Mouse (Mus musculus): ENCODE measurements around the gene Ldhal6b. TPM values are rescaled to one million over a fixed set of nuclear protein-coding genes. Genes with fewer than 3 reads are reported as not detected.
A peak's percentile ranks its signal among the peaks of the same experiment; 100 is the strongest.

The Ldhal6b gene
- polyA plus RNA-seq, 1 experiment from 2014 or later, result not detected

DNA sequence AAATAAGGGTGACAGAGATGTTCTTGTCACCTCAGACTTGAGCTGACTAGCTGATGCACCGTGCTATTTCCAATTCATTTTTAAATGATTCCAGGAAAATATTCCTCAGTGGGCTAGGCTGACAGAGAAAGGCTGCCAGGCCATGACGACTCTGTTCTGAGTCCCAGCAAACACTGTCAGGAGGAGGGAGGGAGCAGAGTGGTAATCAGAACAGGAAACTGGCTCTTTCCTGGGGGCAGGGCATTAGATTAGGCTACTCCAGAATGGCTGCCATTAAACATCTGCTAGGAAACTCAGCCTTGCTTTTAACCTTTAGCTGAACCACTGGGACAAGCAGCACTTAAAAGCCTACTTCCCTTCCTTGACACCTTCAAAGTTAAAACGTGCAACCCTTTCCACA lies 6.6 kb upstream of the Ldhal6b start:
- Histone ChIP-seq H3K4me1 (no peaks in the 10 kb centered on the region), H3K36me3 (no peaks in the 10 kb centered on the region), H3K4me3 (replicated peaks) (no peak overlapping the region), H3K9ac (no peak overlapping the region), H3K4me2 (no peak overlapping the region), H3K27me3 (replicated peaks) (no peaks in the 10 kb centered on the region), H3K9me3 (no peaks in the 10 kb centered on the region), H3K27ac (no peak overlapping the region)
- WGBS, result 44% methylated on average over 3 of the region's 3 CpGs
- ATAC-seq (ENCODE audit: insufficient read depth, low FRiP score, low read depth), result no peak

- H3K27me3 ChIP-seq (replicated peaks), result no peaks in the 10 kb centered on the region
- H3K27ac ChIP-seq, result no peak overlapping the region
- H3K9me3 ChIP-seq, result no peaks in the 10 kb centered on the region
- no peak for ATAC-seq (ENCODE audit: insufficient read depth, low FRiP score, low read depth)
- no peak overlapping the region for H3K4me2 ChIP-seq
- H3K36me3 ChIP-seq, result no peaks in the 10 kb centered on the region
- H3K9ac ChIP-seq, result no peak overlapping the region
- no peak overlapping the region for H3K4me3 ChIP-seq (replicated peaks)
- WGBS, result 83% methylated on average over 8 of the region's 8 CpGs
- no peaks in the 10 kb centered on the region for H3K4me1 ChIP-seq
These were observed 5.6 kb upstream of the Ldhal6b start for GRCm38 (mm10) chr17:5424156-5424555.

- H3K9ac ChIP-seq, result no peak overlapping the region
- H3K4me3 ChIP-seq (replicated peaks), result no peak overlapping the region
- 46% methylated on average over 4 of the region's 4 CpGs for WGBS
- no peaks in the 10 kb centered on the region for H3K4me1 ChIP-seq
- no peak overlapping the region for H3K27ac ChIP-seq
- ATAC-seq (ENCODE audit: insufficient read depth, low FRiP score, low read depth), result no peak
- H3K36me3 ChIP-seq, result 0 out of 2 replicates have a peak, but pooled peaks cover 7% of the 10 kb centered on the region
- no peaks in the 10 kb centered on the region for H3K9me3 ChIP-seq
- no peaks in the 10 kb centered on the region for H3K27me3 ChIP-seq (replicated peaks)
- H3K4me2 ChIP-seq, result no peak overlapping the region
These were observed 3.3 kb upstream of the Ldhal6b start for GRCm38 (mm10) chr17:5421835-5422234.

DNA sequence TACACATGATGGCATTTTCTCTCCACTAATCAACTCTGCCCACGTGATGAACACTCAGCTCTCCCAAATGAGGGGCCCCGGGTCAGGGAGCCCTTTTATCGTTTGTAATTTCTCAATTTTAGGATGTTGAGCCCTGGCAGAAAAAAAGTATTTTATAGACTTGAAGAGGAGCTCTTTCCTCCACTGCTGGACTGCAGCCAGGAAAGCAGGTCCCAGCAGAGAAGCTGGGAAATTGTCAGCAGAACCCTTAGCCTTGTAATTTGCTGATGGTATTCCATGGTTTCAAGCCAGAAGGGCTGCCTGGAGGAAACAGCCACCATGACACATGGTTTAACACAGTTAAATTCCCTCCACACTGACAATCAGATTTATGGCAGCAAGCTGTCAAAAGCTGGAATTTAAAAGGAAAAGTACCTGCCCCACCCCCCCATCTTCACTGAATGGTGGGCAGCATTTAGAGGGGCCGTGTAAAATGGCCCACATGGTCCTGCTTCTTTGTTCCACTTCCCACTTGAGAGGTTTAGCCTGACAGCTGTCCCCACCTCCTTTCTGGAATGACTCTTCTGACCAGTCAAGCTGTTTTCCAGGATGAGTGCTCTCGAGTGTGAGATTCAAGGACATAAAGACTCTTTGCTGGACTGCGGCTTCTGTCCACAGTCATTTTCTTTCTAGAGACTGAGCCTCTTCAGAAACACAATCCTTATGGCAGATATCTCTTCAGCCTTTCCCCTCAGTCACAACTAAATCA lies 1.4 kb upstream of the Ldhal6b start:
- no peaks in the 10 kb centered on the region for H3K27me3 ChIP-seq (replicated peaks)
- no peak overlapping the region for H3K4me2 ChIP-seq
- H3K4me3 ChIP-seq (replicated peaks), result no peak overlapping the region
- no peaks in the 10 kb centered on the region for H3K4me1 ChIP-seq
- 64% methylated on average over 6 of the region's 6 CpGs for WGBS
- H3K36me3 ChIP-seq, result 0 out of 2 replicates have a peak, but pooled peaks cover 7% of the 10 kb centered on the region
- ATAC-seq (ENCODE audit: insufficient read depth, low FRiP score, low read depth), result no peak
- H3K27ac ChIP-seq, result no peak overlapping the region
- H3K9ac ChIP-seq, result no peak overlapping the region
- no peaks in the 10 kb centered on the region for H3K9me3 ChIP-seq

GRCm38 (mm10) chr17:5419056-5419455 lies 489 bp upstream of the Ldhal6b start:
- Histone ChIP-seq H3K4me1 (no peaks in the 10 kb centered on the region), H3K4me2 (no peak overlapping the region), H3K4me3 (replicated peaks) (no peak overlapping the region), H3K27me3 (replicated peaks) (no peaks in the 10 kb centered on the region), H3K9me3 (no peaks in the 10 kb centered on the region), H3K9ac (no peak overlapping the region), H3K27ac (no peak overlapping the region), H3K36me3 (0 out of 2 replicates have a peak, but pooled peaks cover 7% of the 10 kb centered on the region)
- ATAC-seq (ENCODE audit: insufficient read depth, low FRiP score, low read depth), result no peak
- 84% methylated on average over 9 of the region's 9 CpGs for WGBS

DNA sequence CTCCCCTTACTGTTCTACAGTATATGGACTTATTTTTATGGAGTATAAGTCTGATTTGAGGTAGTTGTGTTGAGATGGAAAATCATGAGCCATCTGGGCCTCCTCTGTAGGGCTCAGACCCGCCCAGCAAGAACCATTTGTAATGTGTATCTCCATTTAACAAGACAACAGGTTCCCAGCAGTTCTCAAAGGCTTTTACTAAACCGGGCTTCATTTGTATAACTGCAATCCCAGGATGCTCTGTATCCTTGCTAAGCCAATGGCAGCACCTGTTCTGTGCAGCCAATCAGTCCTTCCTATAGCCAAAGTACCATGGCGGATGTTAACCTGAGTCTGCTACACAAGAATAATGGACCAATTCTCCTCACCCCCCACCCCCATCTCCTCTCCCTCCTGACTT lies 2.0 kb downstream of the Ldhal6b start:
- Histone ChIP-seq H3K9me3 (no peaks in the 10 kb centered on the region), H3K4me3 (replicated peaks) (no peak overlapping the region), H3K4me1 (no peaks in the 10 kb centered on the region), H3K27ac (no peak overlapping the region), H3K9ac (no peak overlapping the region), H3K36me3 (0 out of 2 replicates have a peak, but pooled peaks cover 7% of the 10 kb centered on the region), H3K4me2 (no peak overlapping the region), H3K27me3 (replicated peaks) (no peaks in the 10 kb centered on the region)
- no peak for ATAC-seq (ENCODE audit: insufficient read depth, low FRiP score, low read depth)
- WGBS, result 93% methylated on average over 3 of the region's 3 CpGs

DNA sequence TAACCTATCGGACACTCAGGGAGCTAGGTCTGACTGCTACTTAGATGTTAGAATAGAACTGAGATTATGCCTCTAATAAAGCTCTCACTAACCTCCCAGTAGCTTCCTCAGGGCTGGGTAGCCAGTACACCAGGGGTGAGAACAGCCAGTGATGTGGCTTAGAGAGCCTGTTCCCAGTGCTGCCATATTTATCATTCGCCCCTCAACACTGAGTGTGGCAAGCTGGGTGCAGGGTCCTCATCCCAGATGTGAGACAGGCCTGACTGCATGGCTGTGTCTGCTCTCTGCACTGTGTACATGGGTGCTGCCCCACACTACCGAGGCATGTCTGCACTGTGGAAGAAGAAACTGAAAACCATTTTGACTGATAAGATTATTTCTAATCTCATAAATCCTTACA lies 4.5 kb downstream of the Ldhal6b start:
- Histone ChIP-seq H3K9ac (no peak overlapping the region), H3K27ac (no peak overlapping the region), H3K9me3 (no peaks in the 10 kb centered on the region), H3K4me3 (replicated peaks) (no peak overlapping the region), H3K4me1 (no peaks in the 10 kb centered on the region), H3K4me2 (no peak overlapping the region), H3K36me3 (0 out of 2 replicates have a peak, but pooled peaks cover 13% of the 10 kb centered on the region), H3K27me3 (replicated peaks) (no peaks in the 10 kb centered on the region)
- ATAC-seq (ENCODE audit: insufficient read depth, low FRiP score, low read depth), result no peak
- 78% methylated on average over 3 of the region's 3 CpGs for WGBS

GRCm38 (mm10) chr17:5413350-5413749 lies 5.2 kb downstream of the Ldhal6b start:
- Histone ChIP-seq H3K27ac (no peak overlapping the region), H3K4me1 (no peaks in the 10 kb centered on the region), H3K9ac (no peak overlapping the region), H3K4me2 (no peak overlapping the region), H3K4me3 (replicated peaks) (no peak overlapping the region), H3K27me3 (replicated peaks) (no peaks in the 10 kb centered on the region), H3K36me3 (0 out of 2 replicates have a peak, but pooled peaks cover 9% of the 10 kb centered on the region), H3K9me3 (no peaks in the 10 kb centered on the region)
- WGBS, result 67% methylated on average over 13 of the region's 13 CpGs
- ATAC-seq (ENCODE audit: insufficient read depth, low FRiP score, low read depth), result peak; percentile 56; the same call in 1 of the 2 replicates

- H3K4me3 ChIP-seq (replicated peaks), result no peak overlapping the region
- no peak overlapping the region for H3K9ac ChIP-seq
- WGBS, result 85% methylated on average over 7 of the region's 7 CpGs
- no peak for ATAC-seq (ENCODE audit: insufficient read depth, low FRiP score, low read depth)
- no peak overlapping the region for H3K4me2 ChIP-seq
- H3K4me1 ChIP-seq, result no peaks in the 10 kb centered on the region
- H3K27ac ChIP-seq, result no peak overlapping the region
- H3K27me3 ChIP-seq (replicated peaks), result no peaks in the 10 kb centered on the region
- H3K9me3 ChIP-seq, result no peaks in the 10 kb centered on the region
- H3K36me3 ChIP-seq, result 0 out of 2 replicates have a peak, but pooled peaks cover 6% of the 10 kb centered on the region
These were observed 5.8 kb downstream of the Ldhal6b start for GRCm38 (mm10) chr17:5412740-5413139.

DNA sequence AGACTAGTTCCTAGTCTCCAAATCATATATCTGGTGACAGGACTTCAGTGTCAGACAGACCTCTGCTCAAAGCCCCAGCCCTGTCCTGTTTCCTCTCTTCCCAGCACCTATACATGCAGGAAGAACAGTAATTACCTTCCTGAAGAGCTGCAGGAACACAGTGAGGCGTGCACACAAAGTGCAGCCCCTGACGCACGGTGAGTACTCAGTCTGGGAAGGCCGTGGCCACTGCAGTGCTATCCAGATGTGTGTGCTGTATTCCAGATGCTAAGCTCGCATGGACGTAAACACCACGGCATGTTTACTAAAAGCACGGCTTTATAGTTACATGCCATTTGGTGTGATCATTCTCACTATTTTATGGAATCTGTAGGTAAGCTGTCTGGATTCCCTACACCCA lies 6.3 kb downstream of the Ldhal6b start:
- no peak overlapping the region for H3K4me3 ChIP-seq (replicated peaks)
- 0 out of 2 replicates have a peak, but pooled peaks cover 6% of the 10 kb centered on the region for H3K36me3 ChIP-seq
- no peaks in the 10 kb centered on the region for H3K27me3 ChIP-seq (replicated peaks)
- 85% methylated on average over 8 of the region's 8 CpGs for WGBS
- H3K27ac ChIP-seq, result no peak overlapping the region
- H3K9ac ChIP-seq, result no peak overlapping the region
- H3K9me3 ChIP-seq, result no peaks in the 10 kb centered on the region
- no peak overlapping the region for H3K4me2 ChIP-seq
- no peak for ATAC-seq (ENCODE audit: insufficient read depth, low FRiP score, low read depth)
- H3K4me1 ChIP-seq, result no peaks in the 10 kb centered on the region

- Histone ChIP-seq H3K36me3 (0 out of 2 replicates have a peak, but pooled peaks cover 6% of the 10 kb centered on the region), H3K27ac (no peak overlapping the region), H3K9me3 (no peaks in the 10 kb centered on the region), H3K4me1 (no peaks in the 10 kb centered on the region), H3K9ac (no peak overlapping the region), H3K4me3 (replicated peaks) (no peak overlapping the region), H3K27me3 (replicated peaks) (no peaks in the 10 kb centered on the region), H3K4me2 (no peak overlapping the region)
- WGBS, result 92% methylated on average over 17 of the region's 17 CpGs
- ATAC-seq (ENCODE audit: insufficient read depth, low FRiP score, low read depth), result no peak
These were observed 7.4 kb downstream of the Ldhal6b start for GRCm38 (mm10) chr17:5411205-5411604.

DNA sequence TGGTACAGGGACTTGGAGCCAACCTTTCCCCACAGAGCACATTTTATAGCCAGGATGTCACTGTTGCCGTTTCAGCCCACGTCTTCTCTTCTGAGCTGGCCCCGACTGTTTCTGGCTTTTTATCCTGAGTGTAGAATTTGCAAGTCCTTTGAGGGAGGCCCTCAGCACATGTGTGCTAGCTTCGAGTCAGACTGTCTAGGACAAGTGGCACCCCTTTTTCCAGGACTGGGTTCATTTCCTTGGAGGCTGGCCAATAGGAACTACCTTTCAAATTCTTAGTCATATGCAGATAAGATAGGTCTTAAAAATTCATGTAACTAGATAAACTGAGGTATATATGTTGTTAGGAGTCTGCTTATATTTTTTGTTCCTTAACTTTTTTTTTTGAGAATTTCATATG lies 8.2 kb downstream of the Ldhal6b start:
- no peak overlapping the region for H3K4me3 ChIP-seq (replicated peaks)
- H3K27me3 ChIP-seq (replicated peaks), result no peaks in the 10 kb centered on the region
- no peak overlapping the region for H3K9ac ChIP-seq
- no peaks in the 10 kb centered on the region for H3K4me1 ChIP-seq
- 74% methylated on average over 4 of the region's 4 CpGs for WGBS
- no peak overlapping the region for H3K4me2 ChIP-seq
- H3K27ac ChIP-seq, result no peak overlapping the region
- no peak for ATAC-seq (ENCODE audit: insufficient read depth, low FRiP score, low read depth)
- H3K36me3 ChIP-seq, result 0 out of 2 replicates have a peak, but pooled peaks cover 6% of the 10 kb centered on the region
- no peaks in the 10 kb centered on the region for H3K9me3 ChIP-seq
